Mouse (Mus musculus): ENCODE measurements around the gene Rnf224. TPM values are rescaled to one million over a fixed set of nuclear protein-coding genes. Genes with fewer than 3 reads are reported as not detected.

Rnf224 gene
- polyA plus RNA-seq, 1 experiment = 0.05 TPM

GRCm38 (mm10) chr2:25197946-25198345 is 38.6 kb downstream of the Rnf224 start:
- no peak overlapping the region for H3K4me3 ChIP-seq (ENCODE audit: control insufficient read depth, insufficient read depth, low read length)
- H3K4me1 ChIP-seq (replicated peaks; ENCODE audit: control insufficient read depth, insufficient read depth, low read length) = peaks cover 35% of the 10 kb centered on the region
- peaks cover 19% of the 10 kb centered on the region for H3K36me3 ChIP-seq (ENCODE audit: control insufficient read depth, insufficient read depth, low read length)
- H3K27ac ChIP-seq (ENCODE audit: control insufficient read depth, insufficient read depth, low read length) = no peak overlapping the region
- no peaks in the 10 kb centered on the region for H3K27me3 ChIP-seq (ENCODE audit: control insufficient read depth, insufficient read depth, low read length)
- no peak for DNase-seq
- TF ChIP-seq POLR2A (IDR thresholded peaks at IDR 0.05; ENCODE audit: control insufficient read depth, extremely low read depth, insufficient read depth, low read length, poor library complexity) = no peak
- TF ChIP-seq CTCF (IDR thresholded peaks at IDR 0.05; ENCODE audit: borderline replicate concordance, control insufficient read depth, extremely low read depth, insufficient read depth, low read length, poor library complexity) = no peak

GRCm38 (mm10) chr2:25197191-25197590 is 39.4 kb downstream of the Rnf224 start:
- H3K27ac ChIP-seq (ENCODE audit: control insufficient read depth, insufficient read depth, low read length) = peak overlapping the region; percentile 92
- WGBS = 43% methylated on average over 2 of the region's 2 CpGs
- no peak for TF ChIP-seq CTCF (IDR thresholded peaks at IDR 0.05; ENCODE audit: borderline replicate concordance, control insufficient read depth, extremely low read depth, insufficient read depth, low read length, poor library complexity)
- TF ChIP-seq POLR2A (IDR thresholded peaks at IDR 0.05; ENCODE audit: control insufficient read depth, extremely low read depth, insufficient read depth, low read length, poor library complexity) = no peak
- DNase-seq = no peak
- peak overlapping the region; percentile 70; the same call in 1 of the 2 replicates for H3K4me3 ChIP-seq (ENCODE audit: control insufficient read depth, insufficient read depth, low read length)
- peaks cover 35% of the 10 kb centered on the region for H3K4me1 ChIP-seq (replicated peaks; ENCODE audit: control insufficient read depth, insufficient read depth, low read length)
- H3K27me3 ChIP-seq (ENCODE audit: control insufficient read depth, insufficient read depth, low read length) = no peaks in the 10 kb centered on the region
- peaks cover 15% of the 10 kb centered on the region for H3K36me3 ChIP-seq (ENCODE audit: control insufficient read depth, insufficient read depth, low read length)

- WGBS = 1% methylated on average over 8 of the region's 8 CpGs
- H3K4me1 ChIP-seq (replicated peaks; ENCODE audit: control insufficient read depth, insufficient read depth, low read length) = peaks cover 35% of the 10 kb centered on the region
- peak; percentile 73 for DNase-seq
- peak within 1 kb of the TSS; percentile 70 for H3K4me3 ChIP-seq (ENCODE audit: control insufficient read depth, insufficient read depth, low read length)
- TF ChIP-seq CTCF (IDR thresholded peaks at IDR 0.05; ENCODE audit: borderline replicate concordance, control insufficient read depth, extremely low read depth, insufficient read depth, low read length, poor library complexity) (0 out of 2 replicates have a peak, but pooled peaks have one; percentile 48), POLR2A (IDR thresholded peaks at IDR 0.05; ENCODE audit: control insufficient read depth, extremely low read depth, insufficient read depth, low read length, poor library complexity) (peak; percentile 83; the same call in 1 of the 2 replicates)
- H3K27me3 ChIP-seq (ENCODE audit: control insufficient read depth, insufficient read depth, low read length) = no peaks in the 10 kb centered on the region
- H3K27ac ChIP-seq (ENCODE audit: control insufficient read depth, insufficient read depth, low read length) = peak within 1 kb of the TSS; percentile 92
- H3K36me3 ChIP-seq (ENCODE audit: control insufficient read depth, insufficient read depth, low read length) = peaks cover 15% of the 10 kb centered on the region
Observed at GRCm38 (mm10) chr2:25196172-25196954, 40.2 kb downstream of the Rnf224 start, which contains the start of gene Tor4a. TSS of gene Tor4a (minus strand) at chr2:25196886.

GRCm38 (mm10) chr2:25195211-25196156 is 41.1 kb downstream of the Rnf224 start:
- peak; percentile 73 for DNase-seq
- TF ChIP-seq CTCF (IDR thresholded peaks at IDR 0.05; ENCODE audit: borderline replicate concordance, control insufficient read depth, extremely low read depth, insufficient read depth, low read length, poor library complexity) (peak; percentile 43; the same call in 1 of the 2 replicates), POLR2A (IDR thresholded peaks at IDR 0.05; ENCODE audit: control insufficient read depth, extremely low read depth, insufficient read depth, low read length, poor library complexity) (no peak)
- H3K4me3 ChIP-seq (ENCODE audit: control insufficient read depth, insufficient read depth, low read length) = peak overlapping the region; percentile 70
- H3K36me3 ChIP-seq (ENCODE audit: control insufficient read depth, insufficient read depth, low read length) = peaks cover 12% of the 10 kb centered on the region
- no peaks in the 10 kb centered on the region for H3K27me3 ChIP-seq (ENCODE audit: control insufficient read depth, insufficient read depth, low read length)
- H3K27ac ChIP-seq (ENCODE audit: control insufficient read depth, insufficient read depth, low read length) = peak overlapping the region; percentile 92
- H3K4me1 ChIP-seq (replicated peaks; ENCODE audit: control insufficient read depth, insufficient read depth, low read length) = peaks cover 35% of the 10 kb centered on the region
- WGBS = 2% methylated on average over 55 of the region's 55 CpGs

GRCm38 (mm10) chr2:25194486-25195171 is 42.0 kb downstream of the Rnf224 start:
- DNase-seq = peak; percentile 56
- Histone ChIP-seq H3K36me3 (ENCODE audit: control insufficient read depth, insufficient read depth, low read length) (peaks cover 3% of the 10 kb centered on the region), H3K4me1 (replicated peaks; ENCODE audit: control insufficient read depth, insufficient read depth, low read length) (peaks cover 35% of the 10 kb centered on the region), H3K4me3 (ENCODE audit: control insufficient read depth, insufficient read depth, low read length) (peak overlapping the region; percentile 70), H3K27me3 (ENCODE audit: control insufficient read depth, insufficient read depth, low read length) (no peaks in the 10 kb centered on the region), H3K27ac (ENCODE audit: control insufficient read depth, insufficient read depth, low read length) (peak overlapping the region; percentile 92)
- TF ChIP-seq CTCF (IDR thresholded peaks at IDR 0.05; ENCODE audit: borderline replicate concordance, control insufficient read depth, extremely low read depth, insufficient read depth, low read length, poor library complexity) = no peak
- no peak for TF ChIP-seq POLR2A (IDR thresholded peaks at IDR 0.05; ENCODE audit: control insufficient read depth, extremely low read depth, insufficient read depth, low read length, poor library complexity)
- 10% methylated on average over 17 of the region's 17 CpGs for WGBS
